ENCODE assay signal across 11 mouse cellular contexts in genomic region chrX:143904689-143905088, GRCm38 (mm10). TPM values are rescaled to one million over a fixed set of nuclear protein-coding genes. Genes with fewer than 3 reads are reported as not detected.
DNase-seq lines count a peak whose midpoint lies in the region; ATAC-seq and TF ChIP-seq lines count a peak whose summit lies in the region.
"Had no signal": no experiment of that assay in that cellular context is flagged by ENCODE, and none has a peak within 500 bp of the region (broad histone marks: within the 10 kb centered on the region; RNA-seq: fewer than 3 reads in every experiment).

No protein-coding gene starts in this region.

- TF ChIP-seq CTCF in gastrocnemius, adult 2 months (IDR thresholded peaks at IDR 0.05) = no peak
- no peak for TF ChIP-seq CTCF in midbrain, postnatal 0 days (IDR thresholded peaks at IDR 0.05)

- H3K4me2 ChIP-seq in midbrain, embryonic 14.5 days (ENCODE audit: low read length) = no peak overlapping the region
- H3K4me2 ChIP-seq in midbrain, postnatal 0 days (ENCODE audit: low read depth, low read length, poor library complexity, severe bottlenecking) = no peak overlapping the region

- peak; percentile 20 for DNase-seq in gastrocnemius, adult 2 months
- no peak for DNase-seq in gastrocnemius, adult 8-10 months (ENCODE audit: low spot score in 2 of 2)
- peak; percentile 43 for DNase-seq in midbrain, embryonic 14.5 days
- DNase-seq in midbrain, postnatal 0 days (ENCODE audit: low spot score) = no peak
- DNase-seq in embryo, embryonic 10 days (ENCODE audit: low spot score) = peak; percentile 74
- peak; percentile 56 for DNase-seq in retina, postnatal 1 day
- DNase-seq in right cerebral cortex, postnatal 36 days (ENCODE audit: low spot score in 2 of 2) = no peak
- DNase-seq in thymus, postnatal 14 days = no peak
- DNase-seq: cerebellum, postnatal 14 days; heart, adult 2 months had no signal

- no peaks in the 10 kb centered on the region for H3K27me3 ChIP-seq in midbrain, embryonic 14.5 days (ENCODE audit: control insufficient read depth, insufficient read depth, low read length)
- H3K27me3 ChIP-seq in midbrain, postnatal 0 days (ENCODE audit: insufficient read depth, low read length) = no peaks in the 10 kb centered on the region

- H3K27ac ChIP-seq in gastrocnemius, adult 2 months = no peak overlapping the region
- H3K27ac ChIP-seq in midbrain, embryonic 14.5 days (replicated peaks; ENCODE audit: low read depth, low read length) = no peak overlapping the region; the same call in 1 of the 2 replicates
- no peak overlapping the region for H3K27ac ChIP-seq in midbrain, postnatal 0 days (ENCODE audit: low read depth, low read length)
- H3K27ac ChIP-seq: heart, adult 2 months had no signal

- ATAC-seq in midbrain, embryonic 14.5 days (ENCODE audit: low FRiP score, low TSS enrichment) = no peak
- ATAC-seq in midbrain, postnatal 0 days (ENCODE audit: low FRiP score) = no peak

- no peak overlapping the region for H3K4me3 ChIP-seq in gastrocnemius, adult 2 months
- no peak overlapping the region for H3K4me3 ChIP-seq in midbrain, embryonic 14.5 days (replicated peaks; ENCODE audit: low read depth, low read length)
- no peak overlapping the region for H3K4me3 ChIP-seq in midbrain, postnatal 0 days (ENCODE audit: low read depth, low read length)
- H3K4me3 ChIP-seq: heart, adult 2 months had no signal

- H3K9me3 ChIP-seq in midbrain, embryonic 14.5 days (ENCODE audit: control insufficient read depth, low read length) = no peaks in the 10 kb centered on the region
- H3K9me3 ChIP-seq in midbrain, postnatal 0 days (ENCODE audit: low read length) = no peaks in the 10 kb centered on the region

- intact Hi-C loops in gastrocnemius, adult 2 months (cut with DNase I) = no loop called here

- H3K36me3 ChIP-seq in midbrain, embryonic 14.5 days (ENCODE audit: control insufficient read depth, insufficient read depth, low read length) = no peaks in the 10 kb centered on the region; the same call in 1 of the 2 replicates
- H3K36me3 ChIP-seq in midbrain, postnatal 0 days (ENCODE audit: insufficient read depth, low read length) = no peaks in the 10 kb centered on the region

- 29% methylated on average over 2 of the region's 2 CpGs for WGBS in midbrain, embryonic 14.5 days
- WGBS in midbrain, postnatal 0 days = 35% methylated on average over 2 of the region's 2 CpGs

- no peak overlapping the region; the same call in 1 of the 2 replicates for H3K9ac ChIP-seq in midbrain, embryonic 14.5 days (replicated peaks; ENCODE audit: low read length)
- no peak overlapping the region for H3K9ac ChIP-seq in midbrain, postnatal 0 days (replicated peaks; ENCODE audit: low read length, poor library complexity, severe bottlenecking)

- H3K4me1 ChIP-seq in midbrain, embryonic 14.5 days (ENCODE audit: control insufficient read depth, insufficient read depth, low read length) = peaks cover 43% of the 10 kb centered on the region
- no peaks in the 10 kb centered on the region for H3K4me1 ChIP-seq in midbrain, postnatal 0 days (ENCODE audit: insufficient read depth, low read length)

RNA-seq across cellular contexts. Expression of gene Dcx, which starts 28.4 kb away (rescaled TPM):
- not detected for total RNA-seq in gastrocnemius, adult 2 months (2021)
- total RNA-seq in gastrocnemius, adult 8-10 months (2022) = not detected
- polyA plus RNA-seq in midbrain, embryonic 14.5 days (2014; fragmentation: Nextera tagmentation; extraction: Ambion mirVana) = 226 and 377 TPM in 2 replicates
- 245 and 363 TPM in 2 replicates for total RNA-seq in midbrain, postnatal 0 days (2014; rRNA removed)
- 112 and 134 TPM in 2 replicates for polyA plus RNA-seq in midbrain, postnatal 0 days (2015; fragmentation: Nextera tagmentation; extraction: Ambion mirVana)
- total RNA-seq: heart, adult 2 months had no signal
- polyA plus RNA-seq: heart, adult 2 months; small intestine, adult 2 months had no signal

Comparison
In these comparisons a context has a peak if more than half of its experiments do, and no peak if none do; other contexts are left out.
1. DNase-seq: peak in gastrocnemius, adult 2 months (single experiment), midbrain, embryonic 14.5 days (single experiment), embryo, embryonic 10 days (single experiment) and retina, postnatal 1 day (single experiment); none in gastrocnemius, adult 8-10 months (0 of 2), midbrain, postnatal 0 days (single experiment), right cerebral cortex, postnatal 36 days (0 of 2) and thymus, postnatal 14 days (single experiment).
2. RNA of gene Dcx, which starts 28.4 kb away (total RNA-seq): 245 to 363 TPM in midbrain, postnatal 0 days; not detected in gastrocnemius, adult 2 months and not detected in gastrocnemius, adult 8-10 months; every median in the first group is over 100 times any median in the second.